Mouse (Mus musculus) heart, adult 9 months (tissue): ENCODE data around the gene Rasgrp3.

Source experiments
- DNase-seq, 2 experiments: peaks; one replicate each; pipeline ENCODE4 v3.0.0; 2022; ENCODE audit warnings: low spot score in 2 of 2

Gene Rasgrp3

GRCm38 (mm10) chr17:75498241-75498651 lies 62.5 kb downstream of the Rasgrp3 start:
- DNase-seq, result peak in 1 of 2 experiments; percentile 14

- no peak for DNase-seq
Measured at GRCm38 (mm10) chr17:75503031-75503430, 67.3 kb downstream of the Rasgrp3 start.

GRCm38 (mm10) chr17:75505053-75505452 lies 69.4 kb downstream of the Rasgrp3 start:
- DNase-seq, result no peak

- no peak for DNase-seq
Measured at GRCm38 (mm10) chr17:75506097-75506675, 70.5 kb downstream of the Rasgrp3 start.

GRCm38 (mm10) chr17:75506708-75507641 lies 71.3 kb downstream of the Rasgrp3 start:
- DNase-seq, result no peak

GRCm38 (mm10) chr17:75509257-75509656 lies 73.6 kb downstream of the Rasgrp3 start:
- no peak for DNase-seq

GRCm38 (mm10) chr17:75516591-75516990 lies 80.9 kb downstream of the Rasgrp3 start:
- DNase-seq, result no peak

GRCm38 (mm10) chr17:75518181-75518901 lies 82.6 kb downstream of the Rasgrp3 start:
- DNase-seq, result no peak

- DNase-seq, result no peak
Measured at GRCm38 (mm10) chr17:75519239-75519900, 83.7 kb downstream of the Rasgrp3 start.

- DNase-seq, result no peak
Measured at GRCm38 (mm10) chr17:75521236-75521842, 85.6 kb downstream of the Rasgrp3 start.

- DNase-seq, result peak; percentile 71 to 77
Measured at GRCm38 (mm10) chr17:75522347-75523065, 86.8 kb downstream of the Rasgrp3 start.

GRCm38 (mm10) chr17:75523812-75524211 lies 88.1 kb downstream of the Rasgrp3 start:
- DNase-seq, result peak; percentile 70 to 80

GRCm38 (mm10) chr17:75526411-75526810 lies 90.7 kb downstream of the Rasgrp3 start:
- no peak for DNase-seq

- no peak for DNase-seq
Measured at GRCm38 (mm10) chr17:75529222-75529935, 93.7 kb downstream of the Rasgrp3 start.

- DNase-seq, result no peak
Measured at GRCm38 (mm10) chr17:75532469-75532986, 96.8 kb downstream of the Rasgrp3 start.

GRCm38 (mm10) chr17:75534314-75535020 lies 98.8 kb downstream of the Rasgrp3 start:
- no peak for DNase-seq

- DNase-seq, result no peak
Measured at GRCm38 (mm10) chr17:75535612-75536011, 99.9 kb downstream of the Rasgrp3 start.

GRCm38 (mm10) chr17:75536396-75537049 lies 100.8 kb downstream of the Rasgrp3 start:
- DNase-seq, result peak; percentile 27 to 51

- DNase-seq, result no peak
Measured at GRCm38 (mm10) chr17:75537050-75537445, 101.4 kb downstream of the Rasgrp3 start.
